Mouse (Mus musculus): ENCODE data around the gene Sspn. TPM values are rescaled to one million over a fixed set of nuclear protein-coding genes. Genes with fewer than 3 reads are reported as not detected.

Sspn gene
- polyA plus RNA-seq, 2 experiments = 8.7 to 13.3 TPM

- no peak for ATAC-seq (ENCODE audit: low FRiP score, low read depth)
- Histone ChIP-seq H3K9me3 (ENCODE audit: control insufficient read depth, low read length) (no peaks in the 10 kb centered on the region), H3K4me2 (replicated peaks; ENCODE audit: low read depth, low read length, severe bottlenecking) (no peak overlapping the region), H3K27me3 (ENCODE audit: control insufficient read depth, insufficient read depth, low read length) (no peaks in the 10 kb centered on the region), H3K4me1 (ENCODE audit: control insufficient read depth, insufficient read depth, low read length) (peaks cover 15% of the 10 kb centered on the region), H3K4me3 (replicated peaks; ENCODE audit: low read length) (no peak overlapping the region), H3K27ac (replicated peaks; ENCODE audit: low read depth, low read length) (no peak overlapping the region), H3K36me3 (ENCODE audit: control insufficient read depth, insufficient read depth, low read length) (no peaks in the 10 kb centered on the region), H3K9ac (ENCODE audit: low read depth, low read length, severe bottlenecking) (no peak overlapping the region)
- TF ChIP-seq POLR2A (IDR thresholded peaks at IDR 0.05; ENCODE audit: borderline replicate concordance, extremely low read depth, insufficient read depth, insufficient read length) = no peak
- no peak for DNase-seq (ENCODE audit: low spot score)
- WGBS = 84% methylated on average over 1 of the region's 1 CpGs
Measured at GRCm38 (mm10) chr6:146000767-146001166, 69.3 kb downstream of the Sspn start.

- Histone ChIP-seq H3K9me3 (ENCODE audit: control insufficient read depth, low read length) (no peaks in the 10 kb centered on the region), H3K9ac (ENCODE audit: low read depth, low read length, severe bottlenecking) (no peak overlapping the region), H3K4me3 (replicated peaks; ENCODE audit: low read length) (no peak overlapping the region), H3K36me3 (ENCODE audit: control insufficient read depth, insufficient read depth, low read length) (no peaks in the 10 kb centered on the region), H3K4me1 (ENCODE audit: control insufficient read depth, insufficient read depth, low read length) (peaks cover 15% of the 10 kb centered on the region), H3K27ac (replicated peaks; ENCODE audit: low read depth, low read length) (no peak overlapping the region), H3K4me2 (replicated peaks; ENCODE audit: low read depth, low read length, severe bottlenecking) (no peak overlapping the region), H3K27me3 (ENCODE audit: control insufficient read depth, insufficient read depth, low read length) (no peaks in the 10 kb centered on the region)
- no peak for ATAC-seq (ENCODE audit: low FRiP score, low read depth)
- 88% methylated on average over 22 of the region's 22 CpGs for WGBS
- DNase-seq (ENCODE audit: low spot score) = no peak
- TF ChIP-seq POLR2A (IDR thresholded peaks at IDR 0.05; ENCODE audit: borderline replicate concordance, extremely low read depth, insufficient read depth, insufficient read length) = no peak
Measured at GRCm38 (mm10) chr6:146001396-146002191, 70.2 kb downstream of the Sspn start.

- no peak for TF ChIP-seq POLR2A (IDR thresholded peaks at IDR 0.05; ENCODE audit: borderline replicate concordance, extremely low read depth, insufficient read depth, insufficient read length)
- Histone ChIP-seq H3K27me3 (ENCODE audit: control insufficient read depth, insufficient read depth, low read length) (no peaks in the 10 kb centered on the region), H3K4me1 (ENCODE audit: control insufficient read depth, insufficient read depth, low read length) (peaks cover 6% of the 10 kb centered on the region), H3K9ac (ENCODE audit: low read depth, low read length, severe bottlenecking) (no peak overlapping the region), H3K4me2 (replicated peaks; ENCODE audit: low read depth, low read length, severe bottlenecking) (no peak overlapping the region), H3K27ac (replicated peaks; ENCODE audit: low read depth, low read length) (no peak overlapping the region), H3K9me3 (ENCODE audit: control insufficient read depth, low read length) (no peaks in the 10 kb centered on the region), H3K4me3 (replicated peaks; ENCODE audit: low read length) (no peak overlapping the region), H3K36me3 (ENCODE audit: control insufficient read depth, insufficient read depth, low read length) (no peaks in the 10 kb centered on the region)
- DNase-seq (ENCODE audit: low spot score) (no peak), ATAC-seq (ENCODE audit: low FRiP score, low read depth) (no peak)
- 78% methylated on average over 3 of the region's 3 CpGs for WGBS
Measured at GRCm38 (mm10) chr6:146004174-146004601, 72.7 kb downstream of the Sspn start.

GRCm38 (mm10) chr6:146005129-146005886 lies 73.9 kb downstream of the Sspn start:
- Histone ChIP-seq H3K9ac (ENCODE audit: low read depth, low read length, severe bottlenecking) (no peak overlapping the region), H3K27ac (replicated peaks; ENCODE audit: low read depth, low read length) (no peak overlapping the region), H3K4me3 (replicated peaks; ENCODE audit: low read length) (no peak overlapping the region), H3K9me3 (ENCODE audit: control insufficient read depth, low read length) (no peaks in the 10 kb centered on the region), H3K4me2 (replicated peaks; ENCODE audit: low read depth, low read length, severe bottlenecking) (no peak overlapping the region), H3K27me3 (ENCODE audit: control insufficient read depth, insufficient read depth, low read length) (no peaks in the 10 kb centered on the region), H3K4me1 (ENCODE audit: control insufficient read depth, insufficient read depth, low read length) (peaks cover 9% of the 10 kb centered on the region), H3K36me3 (ENCODE audit: control insufficient read depth, insufficient read depth, low read length) (no peaks in the 10 kb centered on the region)
- WGBS = 64% methylated on average over 11 of the region's 11 CpGs
- DNase-seq (ENCODE audit: low spot score) (no peak), ATAC-seq (ENCODE audit: low FRiP score, low read depth) (no peak)
- TF ChIP-seq POLR2A (IDR thresholded peaks at IDR 0.05; ENCODE audit: borderline replicate concordance, extremely low read depth, insufficient read depth, insufficient read length) = no peak

GRCm38 (mm10) chr6:146005935-146006564 lies 74.6 kb downstream of the Sspn start:
- ATAC-seq (ENCODE audit: low FRiP score, low read depth) (no peak), DNase-seq (ENCODE audit: low spot score) (no peak)
- no peaks in the 10 kb centered on the region for H3K27me3 ChIP-seq (ENCODE audit: control insufficient read depth, insufficient read depth, low read length)
- H3K9ac ChIP-seq (ENCODE audit: low read depth, low read length, severe bottlenecking) = no peak overlapping the region
- H3K4me1 ChIP-seq (ENCODE audit: control insufficient read depth, insufficient read depth, low read length) = peaks cover 9% of the 10 kb centered on the region
- H3K27ac ChIP-seq (replicated peaks; ENCODE audit: low read depth, low read length) = no peak overlapping the region
- no peak for TF ChIP-seq POLR2A (IDR thresholded peaks at IDR 0.05; ENCODE audit: borderline replicate concordance, extremely low read depth, insufficient read depth, insufficient read length)
- H3K9me3 ChIP-seq (ENCODE audit: control insufficient read depth, low read length) = no peaks in the 10 kb centered on the region
- no peaks in the 10 kb centered on the region for H3K36me3 ChIP-seq (ENCODE audit: control insufficient read depth, insufficient read depth, low read length)
- no peak overlapping the region for H3K4me3 ChIP-seq (replicated peaks; ENCODE audit: low read length)
- 56% methylated on average over 3 of the region's 3 CpGs for WGBS
- no peak overlapping the region for H3K4me2 ChIP-seq (replicated peaks; ENCODE audit: low read depth, low read length, severe bottlenecking)
